Mouse (Mus musculus) embryo, embryonic 10 days (tissue): ENCODE results near the gene Cyp1a2.
A peak's percentile ranks its signal among the peaks of the same experiment; 100 is the strongest.
"Not testable (repeated sequence)": the region's sequence is repeated elsewhere in the genome, so short reads cannot be mapped to it uniquely, and the experiment has no call there.

ENCODE experiments used
- DNase-seq: peaks from one replicate; pipeline ENCODE4 v3.0.0-alpha.2; 2015; ENCODE audit warnings: low spot score

The Cyp1a2 gene

DNA sequence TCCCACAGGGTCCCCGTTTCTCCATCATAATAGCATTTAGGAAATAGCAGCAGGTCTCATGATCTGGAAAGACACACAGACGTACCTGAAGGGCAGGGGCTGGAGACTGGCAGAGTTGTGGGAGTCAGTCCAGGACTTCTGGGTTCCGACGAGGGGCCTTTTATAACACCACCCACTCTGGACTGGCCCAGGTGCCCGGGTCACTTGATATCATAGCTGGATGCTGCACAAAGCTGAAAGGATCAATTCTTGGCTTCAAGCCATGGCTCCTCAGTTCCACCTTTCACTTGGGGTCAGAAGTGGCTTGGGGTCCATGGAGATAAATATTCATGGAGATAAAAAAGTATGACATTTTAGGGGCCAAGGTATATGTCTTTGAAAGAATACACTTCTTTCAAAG is at the start of gene Cyp1a2:
TSS of gene Cyp1a2 (minus strand) at position 184 of the 400 bp plus-strand sequence.
- no peak for DNase-seq

DNA sequence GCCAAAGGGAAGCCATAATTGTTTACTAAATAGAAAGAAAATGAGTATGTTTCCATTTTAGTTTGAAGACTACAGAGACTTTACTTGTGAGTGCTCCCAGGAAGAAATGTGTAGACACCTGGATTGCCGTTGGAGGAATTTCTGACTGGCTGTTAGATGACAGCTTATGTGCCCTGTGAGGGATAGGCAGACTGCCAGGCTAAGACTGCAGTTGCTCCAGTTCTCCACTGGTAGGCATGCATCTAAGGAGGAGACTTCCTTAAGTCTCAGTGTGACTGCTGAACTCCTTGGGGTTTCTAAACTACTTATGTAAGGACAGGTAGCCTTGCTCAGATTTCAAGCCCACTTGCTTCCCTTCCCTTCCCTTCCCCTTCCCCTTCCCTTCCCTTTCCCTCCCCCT is 44.8 kb upstream of the Cyp1a2 start:
- DNase-seq: no peak

DNA sequence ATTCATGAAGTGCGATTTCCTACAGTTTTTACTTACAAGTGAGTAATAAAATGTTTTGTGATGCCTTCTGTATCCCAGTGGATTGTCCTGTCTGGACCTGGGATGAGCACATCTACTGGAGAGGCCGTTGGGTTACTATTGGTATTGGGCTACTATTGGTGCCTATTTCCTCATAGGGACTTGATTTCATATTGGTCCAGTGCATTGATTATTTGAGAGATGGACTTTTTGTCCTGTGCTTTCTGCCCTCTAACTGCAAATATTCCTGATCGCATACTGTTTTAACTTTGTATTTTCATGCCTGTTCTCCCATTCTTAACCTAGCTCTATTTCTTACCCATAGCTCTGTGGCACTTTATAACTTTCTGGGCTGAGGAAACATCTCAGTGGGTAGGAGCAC is 41.2 kb upstream of the Cyp1a2 start:
- DNase-seq: no peak

DNA sequence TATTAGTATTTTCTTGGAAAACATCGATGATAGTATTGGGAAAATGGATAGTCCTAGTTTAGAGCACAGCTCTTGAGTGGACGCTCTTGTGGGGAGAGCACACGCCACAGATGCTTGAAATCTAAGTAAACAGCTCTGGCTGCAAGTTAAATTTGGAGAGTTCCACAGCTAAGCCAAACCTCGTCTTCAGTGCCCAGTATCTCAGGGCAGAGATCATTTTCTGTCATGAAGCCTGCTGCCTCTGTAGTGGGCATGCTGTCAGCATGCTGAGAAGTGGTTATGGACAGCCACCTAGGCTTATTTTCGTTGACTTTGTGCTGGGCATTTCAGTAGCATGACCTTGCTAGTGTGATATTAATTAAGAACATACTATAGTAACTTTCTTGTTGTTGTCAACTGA is 40.3 kb upstream of the Cyp1a2 start:
- DNase-seq: no peak

DNA sequence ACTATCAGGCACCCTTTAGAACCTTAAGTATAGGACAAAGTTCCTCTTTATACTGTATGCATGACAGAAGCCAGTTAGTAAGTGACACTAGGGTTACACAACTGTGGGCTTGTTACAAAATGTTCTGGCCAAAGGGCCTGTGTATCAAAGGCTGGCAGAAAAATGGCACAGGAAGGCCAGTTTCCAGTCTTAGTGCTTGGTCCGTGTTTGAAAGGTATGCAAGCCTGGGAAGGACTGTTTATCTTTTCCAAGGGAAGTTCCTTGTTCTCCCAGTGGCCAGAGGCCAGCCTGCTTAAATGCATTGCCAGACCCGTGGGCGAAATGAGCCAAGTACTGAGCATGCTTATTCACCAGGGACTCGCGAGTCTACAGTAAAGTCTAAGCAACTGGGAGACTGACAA is 39.8 kb upstream of the Cyp1a2 start:
- no peak for DNase-seq

DNA sequence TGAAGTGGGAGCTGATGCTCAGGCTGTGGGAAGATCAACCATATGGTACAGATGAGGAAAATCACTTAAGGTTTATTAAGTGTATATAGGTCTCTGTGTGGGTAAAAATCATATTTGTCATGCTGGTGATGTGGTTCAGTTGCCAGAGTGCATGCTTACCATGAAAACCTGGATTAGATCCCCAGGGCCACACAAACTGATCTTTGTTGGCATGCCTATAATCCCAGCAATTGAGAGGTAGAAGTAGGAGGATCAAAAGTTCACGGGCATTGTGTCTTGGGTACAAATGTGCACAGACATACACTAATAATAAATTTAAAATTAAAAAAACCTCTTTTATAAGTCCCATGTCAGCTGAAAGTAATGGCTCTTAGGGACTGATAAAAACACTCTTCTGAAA is 38.9 kb upstream of the Cyp1a2 start:
- DNase-seq: no peak

DNA sequence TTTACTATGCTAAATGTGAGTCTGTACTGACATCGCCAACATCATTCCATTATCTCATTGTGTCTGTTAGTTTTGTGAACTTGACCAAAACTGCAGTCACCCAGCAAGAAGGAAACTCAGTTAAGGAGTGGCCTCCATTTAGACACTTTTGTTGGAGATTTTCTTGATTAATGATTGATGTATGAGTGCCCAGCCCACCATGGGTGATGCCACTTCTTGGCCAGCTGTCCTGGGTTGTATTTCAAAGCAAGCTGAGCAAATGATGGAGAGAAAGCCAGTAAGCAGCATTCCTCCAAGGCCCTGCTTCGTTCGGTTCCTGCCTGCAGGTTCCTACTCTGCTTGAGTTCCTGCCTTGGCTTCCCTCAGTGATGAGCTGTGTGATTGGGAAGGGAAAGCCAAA is 37.2 kb upstream of the Cyp1a2 start:
- DNase-seq: no peak

DNA sequence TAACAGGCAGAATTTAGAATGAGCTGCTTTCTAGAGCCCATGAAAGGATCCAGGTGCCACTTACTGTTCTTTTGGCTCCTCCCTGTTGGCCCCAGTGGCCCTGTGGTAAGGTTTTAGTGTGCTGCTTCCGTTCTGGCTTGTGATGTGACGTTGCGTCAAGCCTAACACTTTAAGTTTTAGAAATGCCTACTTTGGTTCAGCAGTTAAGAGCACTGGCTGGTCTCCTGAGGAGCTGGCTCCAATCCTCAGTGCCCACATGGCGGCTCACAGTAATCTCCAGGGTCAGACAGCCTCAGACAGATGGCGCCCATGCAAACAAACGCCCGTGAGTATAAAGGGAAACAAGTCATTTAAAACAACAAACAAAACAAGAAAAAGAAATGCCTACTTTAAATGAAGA is 34.9 kb upstream of the Cyp1a2 start:
- no peak for DNase-seq

DNA sequence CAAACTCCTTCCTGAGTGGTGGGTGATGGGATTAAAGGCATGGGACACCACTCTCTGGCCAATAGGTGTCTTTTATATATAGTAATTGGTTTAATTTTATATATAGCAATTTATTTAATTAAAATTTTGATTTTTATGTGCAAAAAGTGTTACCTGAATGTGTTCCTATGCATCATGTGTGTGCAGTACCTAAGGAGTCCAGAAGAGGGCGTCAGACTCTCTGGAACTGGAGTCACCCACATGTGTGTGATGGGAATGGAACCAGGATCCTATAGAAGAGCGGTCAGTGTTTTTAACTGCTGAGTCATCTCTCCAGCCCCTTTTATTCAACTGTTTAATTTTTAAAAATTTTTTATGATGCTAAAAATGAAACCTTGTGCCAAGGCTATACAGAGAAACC is 28.7 kb upstream of the Cyp1a2 start:
- peak; percentile 2 for DNase-seq

DNA sequence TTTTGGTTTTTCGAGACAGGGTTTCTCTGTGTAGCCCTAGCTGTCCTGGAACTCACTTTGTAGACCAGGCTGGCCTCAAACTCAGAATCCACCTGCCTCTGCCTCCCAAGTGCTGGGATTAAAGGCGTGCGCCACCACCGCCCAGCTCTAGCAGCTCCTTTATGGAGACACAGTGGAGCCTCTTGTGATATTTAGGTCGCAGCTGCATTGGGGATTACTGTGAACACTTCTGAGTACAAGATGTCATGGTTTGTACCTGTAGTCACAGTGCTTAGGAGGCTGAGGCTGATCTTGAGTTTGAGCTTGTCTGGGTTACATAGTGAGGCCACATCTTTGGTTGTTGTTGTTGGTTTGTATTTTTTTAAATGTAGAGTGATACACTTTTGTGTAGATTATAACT is 26.7 kb upstream of the Cyp1a2 start:
- DNase-seq: not testable (repeated sequence)

DNA sequence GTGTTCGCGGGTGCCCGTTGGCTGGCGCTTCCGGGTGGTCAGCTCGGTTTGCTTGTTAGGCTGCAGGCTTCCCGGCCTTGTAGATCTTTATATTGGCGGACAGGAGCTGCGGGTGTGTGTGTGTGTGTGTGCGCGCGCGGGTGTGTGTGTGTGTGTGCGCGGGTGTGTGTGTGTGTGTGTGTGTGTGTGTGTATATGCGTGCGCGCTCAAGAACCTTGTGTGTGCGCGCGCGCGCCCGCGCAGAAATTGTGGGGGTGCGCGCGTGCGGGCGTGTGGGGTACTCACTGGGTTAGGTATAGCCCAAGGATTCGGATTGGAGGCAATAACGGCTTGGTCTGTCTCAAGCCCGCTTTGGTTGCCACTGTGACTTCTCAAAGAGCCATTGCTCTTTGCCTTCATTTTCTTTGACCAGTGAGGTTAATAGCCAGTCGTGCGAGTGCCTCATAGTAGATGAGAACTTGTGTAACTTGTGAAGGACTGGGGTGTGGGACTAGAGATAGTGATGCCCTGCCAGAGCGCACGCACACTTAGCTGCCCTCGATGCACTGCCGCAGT is 25.3 kb upstream of the Cyp1a2 start:
- peak; percentile 11 for DNase-seq

DNA sequence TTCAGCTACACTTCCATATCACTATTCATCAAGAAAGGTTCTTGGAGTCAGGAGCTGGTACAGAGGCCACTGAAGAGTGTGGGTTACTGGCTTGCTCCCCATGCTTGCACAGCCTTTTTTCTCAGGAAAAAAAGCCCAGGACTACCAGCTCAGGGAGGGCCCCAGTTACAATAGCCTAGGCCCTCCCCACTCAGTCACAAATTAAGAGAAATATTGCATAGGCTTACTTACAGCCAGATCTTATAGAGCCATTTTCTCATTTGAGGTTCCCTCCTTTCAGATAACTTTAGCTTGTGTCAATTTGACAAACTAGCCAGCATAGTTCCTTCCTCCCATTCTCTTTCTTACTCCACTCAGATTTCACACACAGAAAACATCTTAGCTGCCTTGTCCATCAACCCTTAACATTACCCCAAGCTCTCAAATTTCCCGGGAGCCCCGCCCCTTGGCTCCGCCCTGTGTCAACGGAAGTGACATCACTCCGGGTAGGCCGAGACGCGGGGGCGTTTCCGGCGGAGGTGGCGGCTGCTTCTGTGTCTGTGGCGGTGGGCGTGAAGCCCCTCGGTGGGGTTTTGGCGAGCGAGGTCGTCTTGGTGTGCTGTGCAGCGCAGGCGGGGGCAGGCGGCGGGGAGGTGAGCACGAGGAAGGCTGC is 24.7 kb upstream of the Cyp1a2 start, which contains the start of gene Edc3:
TSS of gene Edc3 (plus strand) at position 473 of the 652 bp plus-strand sequence.
- peak; percentile 90 for DNase-seq

DNA sequence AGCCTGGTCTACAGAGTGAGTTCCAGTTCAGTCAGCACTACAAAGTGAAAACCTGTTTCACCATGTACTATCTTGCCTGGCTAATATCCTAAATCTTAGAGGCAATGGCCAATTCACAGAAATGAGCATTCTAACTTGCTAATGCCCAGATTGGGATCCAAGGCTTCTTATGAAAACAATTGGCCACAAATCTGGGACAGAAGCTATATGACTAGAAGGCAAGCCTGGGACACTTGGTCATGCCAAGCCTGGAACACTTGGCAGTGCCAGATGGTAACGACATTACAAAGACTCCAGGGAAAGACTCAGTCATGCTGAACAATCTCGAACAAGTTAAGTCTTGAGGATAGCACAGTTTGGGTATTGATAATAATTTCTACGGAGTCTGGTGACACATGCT is 23.0 kb upstream of the Cyp1a2 start:
- no peak for DNase-seq

DNA sequence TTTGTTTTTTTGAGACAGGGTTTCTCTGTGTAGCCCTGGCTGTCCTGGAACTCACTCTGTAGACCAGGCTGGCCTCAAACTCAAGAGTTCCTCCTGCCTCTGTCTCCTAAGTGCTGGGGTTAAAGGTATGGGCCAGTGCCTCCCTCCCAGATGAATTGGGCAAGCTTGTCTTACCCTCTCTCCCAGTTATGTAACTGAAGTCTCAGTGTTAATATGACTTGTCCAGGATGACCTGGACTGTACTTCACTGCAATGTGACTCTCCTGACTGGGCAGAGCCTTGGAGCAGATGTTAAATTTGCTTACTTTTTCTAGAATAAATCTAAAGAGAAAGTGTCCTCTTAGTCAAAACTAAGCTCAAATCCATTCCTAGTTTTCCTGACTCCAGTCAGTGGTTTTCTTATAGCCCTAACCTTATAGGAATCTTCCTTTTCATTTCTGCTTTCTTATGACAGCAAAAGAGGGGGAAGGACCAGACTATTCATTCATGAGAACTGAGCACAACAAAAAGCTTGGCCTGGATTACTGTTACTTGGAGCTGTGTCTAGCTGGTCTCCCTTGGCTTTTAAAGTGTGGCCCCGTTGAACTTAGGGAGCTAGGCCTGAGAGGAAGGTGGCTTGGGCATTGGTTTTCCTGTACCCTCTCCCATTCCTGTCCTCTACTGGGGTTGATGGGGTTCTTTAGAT is 15.1 kb upstream of the Cyp1a2 start:
- DNase-seq: no peak

DNA sequence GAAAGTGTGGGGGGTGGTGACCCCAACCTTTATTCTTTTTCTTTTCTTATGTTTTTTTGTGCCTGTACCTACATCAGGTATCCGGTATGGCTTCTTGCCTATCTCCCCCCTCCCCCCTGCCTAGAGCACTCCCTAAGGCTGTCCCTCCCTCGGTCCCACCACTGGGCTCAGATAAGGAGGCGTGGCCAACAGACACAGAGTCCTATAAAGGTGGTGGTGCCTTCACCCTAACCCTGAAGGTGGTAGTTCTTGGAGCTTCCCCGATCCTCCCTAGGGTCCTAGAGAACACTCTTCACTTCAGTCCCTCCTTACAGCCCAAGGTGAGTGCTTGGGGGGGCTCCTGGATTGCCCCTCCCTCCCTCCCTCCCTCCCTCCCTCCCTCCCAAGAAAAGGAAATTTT is 13.9 kb upstream of the Cyp1a2 start:
- DNase-seq: no peak

DNA sequence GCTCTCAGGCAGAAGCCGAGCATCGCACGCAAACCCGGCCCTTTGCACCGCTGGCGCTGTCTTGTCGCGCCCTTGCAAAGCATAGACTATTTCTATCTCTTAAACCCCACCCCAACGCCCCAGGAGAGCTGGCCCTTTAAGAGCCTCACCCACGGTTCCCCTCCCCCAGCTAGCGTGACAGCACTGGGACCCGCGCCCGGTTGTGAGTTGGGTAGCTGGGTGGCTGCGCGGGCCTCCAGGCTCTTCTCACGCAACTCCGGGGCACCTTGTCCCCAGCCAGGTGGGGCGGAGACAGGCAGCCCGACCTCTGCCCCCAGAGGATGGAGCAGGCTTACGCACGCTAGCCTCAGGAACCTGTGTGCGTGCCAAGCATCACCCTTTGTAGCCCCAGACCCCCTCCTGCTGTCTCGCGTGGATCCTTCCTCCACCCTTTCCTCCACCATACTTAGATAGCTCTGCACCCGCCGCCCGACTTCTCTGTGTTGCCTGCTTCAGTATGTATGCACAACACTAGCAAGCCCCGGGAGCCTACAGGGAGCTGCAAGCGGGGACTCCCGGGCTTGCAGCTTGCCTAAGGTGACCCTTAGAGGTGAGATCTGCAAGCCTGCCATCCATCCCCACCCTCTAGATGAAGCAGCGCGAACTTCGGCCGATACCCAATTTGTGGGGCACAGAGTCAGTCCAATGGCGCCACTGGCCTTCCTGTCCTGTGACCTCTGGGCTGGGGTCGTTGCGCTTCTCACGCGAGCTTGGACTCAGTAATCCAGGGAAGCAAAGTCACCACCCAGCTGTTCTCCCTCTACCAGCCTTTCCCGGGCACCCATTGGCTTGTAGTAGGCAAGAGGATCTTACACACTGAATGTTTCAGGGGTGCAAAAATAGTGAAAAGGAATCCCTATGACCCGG is 13.1 kb upstream of the Cyp1a2 start:
- DNase-seq: peak; percentile 59

DNA sequence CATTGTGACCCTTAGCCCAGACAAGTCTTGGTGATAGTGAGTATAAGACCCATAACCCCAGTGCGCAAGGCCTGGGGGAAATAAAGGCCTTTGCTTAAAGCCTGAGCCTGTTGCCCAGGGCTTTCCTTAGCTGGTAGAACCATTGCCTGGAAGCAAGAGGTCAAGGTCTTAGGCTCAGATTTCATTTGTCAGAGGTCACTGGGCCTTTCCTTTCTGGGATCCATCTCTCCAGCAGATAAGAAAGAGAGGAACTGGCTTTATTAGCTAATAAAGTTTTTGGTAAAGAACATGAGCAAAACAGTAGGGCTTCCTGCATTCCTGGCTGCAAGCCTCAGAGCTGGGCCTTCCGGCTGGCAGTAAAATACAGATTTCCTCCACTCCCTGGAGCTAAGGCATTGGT is 10.6 kb upstream of the Cyp1a2 start:
- no peak for DNase-seq

DNA sequence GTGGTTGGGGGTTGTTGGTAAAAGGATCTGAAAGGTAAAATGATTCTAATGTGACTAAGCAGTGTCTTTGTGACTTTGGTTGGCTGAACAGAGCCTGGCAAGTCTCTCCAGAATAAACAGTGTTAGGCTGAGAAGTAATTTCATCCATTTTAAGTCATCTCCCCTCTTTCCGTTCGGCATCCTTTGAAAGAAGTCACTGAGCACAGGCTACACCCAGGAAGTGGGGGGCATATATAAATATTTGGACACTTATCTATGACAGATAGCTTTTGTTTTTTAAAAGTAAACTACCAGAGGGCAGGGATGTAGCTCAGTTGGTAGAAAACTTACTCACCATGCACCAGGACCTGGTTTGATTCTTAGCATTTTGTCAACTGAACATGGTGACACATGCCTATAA is 5.1 kb upstream of the Cyp1a2 start:
- DNase-seq: no peak

DNA sequence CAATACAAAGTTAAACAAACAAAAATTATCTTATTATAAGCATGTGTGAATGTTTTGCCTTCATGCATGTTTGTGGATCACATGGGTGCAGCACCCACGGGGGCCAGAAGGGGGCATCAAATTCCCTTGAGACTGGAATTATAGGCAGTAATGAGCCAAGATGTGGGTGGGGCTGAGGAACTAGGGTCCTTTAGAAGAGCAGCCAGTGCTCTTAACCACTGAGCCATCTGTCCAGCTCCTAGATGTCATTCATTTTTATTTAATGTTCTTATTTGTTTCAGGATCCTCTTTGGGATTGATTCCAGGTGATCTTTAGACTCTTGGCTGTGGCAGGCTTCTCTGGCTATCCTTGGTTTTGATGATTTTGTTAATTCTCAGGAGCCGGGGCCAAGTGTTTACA is 4.7 kb upstream of the Cyp1a2 start:
- DNase-seq: no peak

DNA sequence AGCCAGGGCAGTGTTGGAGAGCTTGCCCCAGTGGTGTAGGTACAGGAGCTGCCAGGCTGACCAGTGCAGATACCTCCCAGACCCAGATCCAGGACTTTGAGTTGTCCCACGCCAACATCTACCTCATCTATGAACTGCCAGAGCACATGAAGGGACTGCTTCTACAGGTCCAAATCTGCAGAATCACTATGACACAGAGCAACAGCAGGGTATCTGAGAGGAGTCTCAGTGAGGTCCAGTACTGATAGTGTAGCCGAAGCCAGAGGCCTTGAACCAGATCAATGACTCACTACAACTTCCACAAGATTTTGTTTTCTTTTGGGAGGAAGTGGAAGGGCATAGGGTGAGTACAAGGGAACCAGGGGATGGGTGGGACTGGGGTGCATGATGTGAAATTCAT is 4.2 kb upstream of the Cyp1a2 start, which contains the start of gene Cyp1a1:
TSS of gene Cyp1a1 (plus strand) at position 178 of the 400 bp plus-strand sequence.
- DNase-seq: no peak

DNA sequence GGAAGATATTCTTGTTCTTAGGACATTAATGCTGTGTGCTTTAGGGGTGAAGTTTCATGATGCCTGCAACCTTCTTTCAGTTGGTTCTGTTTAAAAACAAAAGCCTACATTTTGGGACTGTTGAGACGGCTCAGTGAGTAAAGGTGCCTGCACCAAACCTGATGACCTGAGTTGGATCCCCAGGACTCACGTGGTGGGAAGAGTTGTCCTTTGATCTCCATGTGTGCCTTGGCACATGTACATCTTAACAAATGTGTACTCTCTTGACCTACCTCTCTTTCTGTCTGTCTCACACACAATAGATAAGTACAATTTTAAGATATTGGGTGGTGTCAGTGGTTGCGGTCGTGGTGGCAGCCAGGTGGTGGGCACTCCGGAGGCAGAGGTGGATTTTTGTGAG is 2.5 kb upstream of the Cyp1a2 start:
- no peak for DNase-seq

DNA sequence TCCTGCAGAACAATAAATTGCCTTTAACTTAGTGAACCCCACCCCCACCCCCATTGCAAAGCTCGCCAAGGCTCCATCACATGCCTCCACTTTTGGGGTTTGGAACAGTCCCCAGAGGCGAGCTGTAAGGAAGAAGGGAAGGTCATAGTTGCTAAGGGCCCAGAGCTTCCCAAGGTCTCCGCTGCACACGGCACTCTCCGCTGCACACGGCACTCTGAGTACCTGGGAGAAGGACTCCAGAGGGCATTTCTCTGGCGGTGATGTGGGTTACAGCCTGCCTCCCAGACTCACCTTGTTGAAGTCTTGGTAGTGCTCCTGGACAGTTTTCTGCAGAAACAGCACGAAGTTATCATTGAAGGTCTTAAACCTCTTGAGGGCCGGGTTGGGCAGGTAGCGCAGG is 2.1 kb downstream of the Cyp1a2 start:
- DNase-seq: no peak

DNA sequence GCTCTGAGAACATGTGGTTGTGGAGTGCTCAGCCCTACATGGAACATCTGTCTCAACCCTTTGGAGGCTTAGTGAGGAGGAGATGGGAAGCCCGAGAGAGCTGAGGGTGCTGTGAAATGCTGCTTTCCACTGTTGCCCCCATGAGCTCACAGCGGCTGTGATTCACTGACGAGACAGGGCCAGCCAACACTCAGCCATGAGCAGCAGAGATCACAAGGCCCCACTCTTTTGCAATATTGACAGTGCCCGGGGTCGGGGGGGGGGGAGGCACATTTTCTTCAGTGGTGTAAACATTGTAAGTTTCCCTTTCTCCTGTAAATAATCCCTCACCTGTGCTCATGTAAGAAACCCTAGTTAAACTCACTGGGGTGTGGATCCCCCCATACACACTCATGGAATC is 12.0 kb downstream of the Cyp1a2 start:
- DNase-seq: no peak
